In genomic region chr11:5149249-5149648, GRCm38 (mm10) we compare ENCODE assay signal across 10 mouse cellular contexts. TPM values are rescaled to one million over a fixed set of nuclear protein-coding genes. Genes with fewer than 3 reads are reported as not detected.
A peak's percentile ranks its signal among the peaks of the same experiment; 100 is the strongest.
DNase-seq lines count a peak whose midpoint lies in the region; ATAC-seq and TF ChIP-seq lines count a peak whose summit lies in the region.
"Had no signal": no experiment of that assay in that cellular context is flagged by ENCODE, and none has a peak within 500 bp of the region (broad histone marks: within the 10 kb centered on the region; RNA-seq: fewer than 3 reads in every experiment).

No protein-coding gene starts in this region.

- TF ChIP-seq POLR2A in bone marrow, adult 2 months (IDR thresholded peaks at IDR 0.05; ENCODE audit: borderline replicate concordance, control insufficient read depth, low read depth, low read length) = no peak

- no peak for DNase-seq in layer of hippocampus, adult 2 months (ENCODE audit: low spot score in 2 of 2)
- no peak for DNase-seq in layer of hippocampus, postnatal 36 days
- DNase-seq in kidney, adult 8-10 months = peak; percentile 69 to 78
- DNase-seq in right cerebral cortex, postnatal 14 days = no peak
- no peak for DNase-seq in left cerebral cortex, adult 8-10 months (ENCODE audit: low spot score in 2 of 2)
- DNase-seq in thymus, adult 18-20 months = no peak

- ATAC-seq in megakaryocyte, adult 5-6 weeks (ENCODE audit: poor library complexity, severe bottlenecking) = peak; percentile 30; the same call in 1 of the 2 replicates
- ATAC-seq: inflammation-experienced regulatory T-cells, adult 6 months had no signal

- 4% methylated on average over 7 of the region's 7 CpGs for WGBS in bone marrow, adult 2 months

- no peak for TF ChIP-seq CTCF in layer of hippocampus, adult 2 months (conservative IDR thresholded peaks at IDR 0.05)
- no peak for TF ChIP-seq CTCF in bone marrow, adult 2 months (IDR thresholded peaks at IDR 0.05; ENCODE audit: control insufficient read depth, insufficient read depth, low read length)

- H3K4me3 ChIP-seq in layer of hippocampus, adult 2 months = no peak overlapping the region
- no peak overlapping the region for H3K4me3 ChIP-seq in bone marrow, adult 2 months (replicated peaks; ENCODE audit: control insufficient read depth, low read depth, low read length)
- H3K4me3 ChIP-seq: erythroblast, embryonic 14.5 days had no signal

- peaks cover 5% of the 10 kb centered on the region; the same call in 1 of the 2 replicates for H3K4me1 ChIP-seq in bone marrow, adult 2 months (ENCODE audit: control insufficient read depth, insufficient read depth, low read length)

- H3K27ac ChIP-seq in layer of hippocampus, adult 2 months = peak overlapping the region; percentile 23; the same call in 1 of the 2 replicates
- peak overlapping the region; percentile 69 for H3K27ac ChIP-seq in bone marrow, adult 2 months (ENCODE audit: control insufficient read depth, insufficient read depth, low read depth, low read length, poor library complexity)

RNA-seq across cellular contexts. Expression of gene Emid1, which starts 2.8 kb away (rescaled TPM):
- 1 to 10 TPM; 4.2 to 4.9 TPM for total RNA-seq in layer of hippocampus, adult 2 months (2021)
- total RNA-seq in layer of hippocampus, postnatal 36 days (2021) = 1 to 10 TPM; 7.3 to 9.3 TPM
- 7.8 and 20.2 TPM in 2 replicates for polyA plus RNA-seq in bone marrow, adult 2 months (2011; ENCODE audit: insufficient read depth, insufficient read length, low replicate concordance, missing spikeins)
- total RNA-seq in megakaryocyte, adult 5-6 weeks (2015) = 0.85 and 2.7 TPM in 2 replicates
- total RNA-seq in megakaryocyte, adult 5-6 weeks (2017) = 1.6 and 1.7 TPM in 2 replicates
- total RNA-seq in left cerebral cortex, adult 8-10 months (2022) = 1 to 10 TPM; 4.0 to 7.2 (median 5.3) TPM

RNA-seq across cellular contexts. Expression of gene Ewsr1, which starts 50.2 kb away (rescaled TPM):
- 100 to 1,000 TPM; 333 to 394 TPM for total RNA-seq in layer of hippocampus, adult 2 months (2021)
- 100 to 1,000 TPM; 319 to 373 TPM for total RNA-seq in layer of hippocampus, postnatal 36 days (2021)
- polyA plus RNA-seq in bone marrow, adult 2 months (2011; ENCODE audit: insufficient read depth, insufficient read length, low replicate concordance, missing spikeins) = 342 and 464 TPM in 2 replicates
- 129 and 153 TPM in 2 replicates for total RNA-seq in megakaryocyte, adult 5-6 weeks (2015)
- total RNA-seq in megakaryocyte, adult 5-6 weeks (2017) = 326 and 348 TPM in 2 replicates
- 100 to 1,000 TPM; 291 to 340 (median 310) TPM for total RNA-seq in left cerebral cortex, adult 8-10 months (2022)

RNA-seq across cellular contexts. Expression of gene Rhbdd3, which starts 50.5 kb away (rescaled TPM):
- 10 to 100 TPM; 19.7 to 19.8 TPM for total RNA-seq in layer of hippocampus, adult 2 months (2021)
- 10 to 100 TPM; 20.2 to 22.2 TPM for total RNA-seq in layer of hippocampus, postnatal 36 days (2021)
- polyA plus RNA-seq in bone marrow, adult 2 months (2011; ENCODE audit: insufficient read depth, insufficient read length, low replicate concordance, missing spikeins) = 13.8 and 14.7 TPM in 2 replicates
- total RNA-seq in megakaryocyte, adult 5-6 weeks (2015) = 2.6 and 6.0 TPM in 2 replicates
- total RNA-seq in megakaryocyte, adult 5-6 weeks (2017) = 11.5 and 14.5 TPM in 2 replicates
- total RNA-seq in left cerebral cortex, adult 8-10 months (2022) = 10 to 100 TPM; 20.1 to 26.8 (median 22.0) TPM

Comparison
In these comparisons a context has a peak if more than half of its experiments do, and no peak if none do; other contexts are left out.
1. DNase-seq: peak in kidney, adult 8-10 months (2 of 2); none in layer of hippocampus, adult 2 months (0 of 2), layer of hippocampus, postnatal 36 days (0 of 2), right cerebral cortex, postnatal 14 days (single experiment), left cerebral cortex, adult 8-10 months (0 of 2) and thymus, adult 18-20 months (0 of 2).